Mouse (Mus musculus) lung, postnatal 0 days (tissue): Measurements from ENCODE around the gene Fam83g. TPM values are rescaled to one million over a fixed set of nuclear protein-coding genes. Genes with fewer than 3 reads are reported as not detected.
"Not testable (repeated sequence)": the region's sequence is repeated elsewhere in the genome, so short reads cannot be mapped to it uniquely, and the experiment has no call there.

ENCODE experiments used
- ATAC-seq: fragments of 200-750 bp; cut with Nextera tagmentation; 2 replicates; pipeline ENCODE4 v1.8.0; 2017; ENCODE audit warnings: moderate library complexity
- DNase-seq: peaks from one replicate; pipeline ENCODE4 v3.0.0-alpha.2; 2016; ENCODE audit warnings: low spot score
- H3K27ac ChIP-seq: fragments of 300-500 bp; sonication (generic); 2 replicates; pipeline ENCODE4 v1.5.1; 2014; ENCODE audit warnings: antibody characterized with exemption, mild to moderate bottlenecking, low read length, mixed read lengths
- H3K27me3 ChIP-seq: fragments of 300-500 bp; sonication (generic); replicated peaks from 2 replicates; pipeline ENCODE4 v1.6.1; 2014; ENCODE audit warnings: low read length, mixed read lengths; ENCODE audit not compliant: insufficient read depth
- H3K36me3 ChIP-seq: fragments of 300-500 bp; sonication (generic); 2 replicates; pipeline ENCODE4 v1.6.1; 2014; ENCODE audit warnings: low read length, mixed read lengths; ENCODE audit not compliant: insufficient read depth
- H3K4me1 ChIP-seq: fragments of 300-500 bp; sonication (generic); 2 replicates; pipeline ENCODE4 v1.6.1; 2014; ENCODE audit warnings: antibody characterized with exemption, low read depth, low read length, mixed read lengths; ENCODE audit not compliant: insufficient read depth
- H3K4me2 ChIP-seq: fragments of 300-500 bp; sonication (generic); replicated peaks from 2 replicates; pipeline ENCODE4 v1.6.1; 2014; ENCODE audit warnings: low read depth, mild to moderate bottlenecking, low read length, moderate library complexity, mixed read lengths
- H3K4me3 ChIP-seq: fragments of 300-500 bp; sonication (generic); 2 replicates; pipeline ENCODE4 v1.5.1; 2014; ENCODE audit warnings: low read depth, low read length
- H3K9ac ChIP-seq: fragments of 300-500 bp; sonication (generic); replicated peaks from 2 replicates; pipeline ENCODE4 v1.6.1; 2014; ENCODE audit warnings: low read depth, mild to moderate bottlenecking
- H3K9me3 ChIP-seq: fragments of 300-500 bp; sonication (generic); 2 replicates; pipeline ENCODE4 v1.6.1; 2016; ENCODE audit warnings: low read length, mixed read lengths
- CTCF ChIP-seq: IDR thresholded peaks from 2 replicates; pipeline ENCODE4 v1.5.1; 2016; ENCODE audit warnings: antibody characterized with exemption, mild to moderate bottlenecking
- EP300 ChIP-seq: IDR thresholded peaks from 2 replicates; pipeline ENCODE4 v1.6.1; 2016; ENCODE audit warnings: antibody characterized with exemption, mild to moderate bottlenecking, control low read depth
- WGBS: fragments of 180-500 bp; shearing (Covaris S2); extraction: QIAGEN DNeasy Blood & Tissue Kit; methylation state at CpG from one replicate; pipeline ENCODE4 v1.1.7; 2014; 5-methylcytosine and 5-hydroxymethylcytosine counted together
- polyA plus RNA-seq: library from polyadenylated mRNA; unstranded; fragments of >200 nt; fragmentation: Nextera tagmentation; extraction: Ambion mirVana; gene quantifications from 2 replicates; pipeline ENCODE4 v1.2.1, GENCODE M21; 2015

Gene Fam83g
- polyA plus RNA-seq, result 1.7 and 1.9 TPM in 2 replicates

GRCm38 (mm10) chr11:61683907-61684731 is at the start of gene Fam83g:
Gene Fam83g (plus strand): TSS chr11:61684091.
- H3K4me2 ChIP-seq, result peak within 1 kb of the TSS; percentile 68
- ATAC-seq (peak; percentile 93), DNase-seq (peak; percentile 79)
- 3% methylated on average over 65 of the region's 76 CpGs for WGBS
- peaks cover 9% of the 10 kb centered on the region; the same call in 1 of the 2 replicates for H3K4me1 ChIP-seq
- no peaks in the 10 kb centered on the region for H3K9me3 ChIP-seq
- peak within 1 kb of the TSS; percentile 32; the same call in 1 of the 2 replicates for H3K27ac ChIP-seq
- H3K4me3 ChIP-seq, result peak within 1 kb of the TSS; percentile 41
- peaks cover 22% of the 10 kb centered on the region; the same call in 1 of the 2 replicates for H3K27me3 ChIP-seq
- TF ChIP-seq EP300, result no peak
- TF ChIP-seq CTCF, result 0 out of 2 replicates have a peak, but pooled peaks have one; percentile 8
- no peaks in the 10 kb centered on the region for H3K36me3 ChIP-seq
- 0 out of 2 replicates have a peak within 1 kb of the TSS, but pooled peaks have one; percentile 3 for H3K9ac ChIP-seq

DNA sequence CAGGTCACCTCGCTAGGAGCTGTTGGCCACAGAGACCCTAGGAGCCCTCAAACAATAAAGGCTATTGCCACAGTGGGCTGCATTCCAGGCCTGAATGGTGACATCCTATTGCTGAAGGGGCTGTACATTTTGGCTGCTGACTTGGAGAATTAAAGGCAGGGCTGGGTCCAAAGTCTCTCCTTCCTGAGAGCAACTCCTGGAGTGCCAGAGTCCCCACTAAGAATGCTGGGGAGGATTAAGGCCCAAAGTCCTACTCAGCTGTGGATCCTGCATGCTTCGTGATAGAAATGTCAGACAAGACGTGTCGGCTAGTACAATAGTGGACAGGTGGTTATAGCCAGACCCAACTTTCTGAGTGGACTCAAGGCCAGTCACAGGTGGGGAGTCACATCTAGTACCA is 47.6 kb upstream of the Fam83g start:
- ATAC-seq, H3K36me3 ChIP-seq, H3K4me1 ChIP-seq, H3K9ac ChIP-seq, H3K27me3 ChIP-seq, H3K4me2 ChIP-seq, H3K27ac ChIP-seq, DNase-seq, H3K4me3 ChIP-seq, H3K9me3 ChIP-seq: not testable (repeated sequence)
- WGBS, result 100% methylated on average over 2 of the region's 4 CpGs

DNA sequence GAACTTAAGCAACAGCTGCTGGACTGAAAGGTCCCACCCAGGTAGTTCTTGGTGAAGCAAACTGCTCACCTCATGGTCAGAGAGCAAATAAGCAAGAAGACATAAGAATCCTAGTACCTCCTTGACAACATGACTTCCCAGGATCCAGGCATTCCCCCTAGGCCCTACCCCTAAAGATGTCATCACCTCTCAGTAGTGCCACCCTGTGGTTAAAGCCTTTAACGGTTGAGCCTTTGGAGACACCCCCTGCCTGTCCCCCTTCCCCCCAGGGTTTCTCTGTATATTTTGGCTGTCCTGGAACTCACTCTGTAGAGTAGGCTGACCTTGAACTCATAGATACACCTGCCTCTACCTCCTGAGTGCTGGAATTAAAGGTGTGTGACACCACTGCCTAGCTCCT is 46.5 kb upstream of the Fam83g start:
- Histone ChIP-seq H3K9ac (no peak overlapping the region), H3K27ac (no peak overlapping the region), H3K4me3 (no peak overlapping the region), H3K4me2 (no peak overlapping the region), H3K9me3 (no peaks in the 10 kb centered on the region), H3K27me3 (no peaks in the 10 kb centered on the region), H3K36me3 (no peaks in the 10 kb centered on the region), H3K4me1 (no peaks in the 10 kb centered on the region)
- ATAC-seq, result no peak
- no peak for DNase-seq
- peak; percentile 28 for TF ChIP-seq CTCF
- TF ChIP-seq EP300, result no peak
- 50% methylated on average over 1 of the region's 1 CpGs for WGBS

DNA sequence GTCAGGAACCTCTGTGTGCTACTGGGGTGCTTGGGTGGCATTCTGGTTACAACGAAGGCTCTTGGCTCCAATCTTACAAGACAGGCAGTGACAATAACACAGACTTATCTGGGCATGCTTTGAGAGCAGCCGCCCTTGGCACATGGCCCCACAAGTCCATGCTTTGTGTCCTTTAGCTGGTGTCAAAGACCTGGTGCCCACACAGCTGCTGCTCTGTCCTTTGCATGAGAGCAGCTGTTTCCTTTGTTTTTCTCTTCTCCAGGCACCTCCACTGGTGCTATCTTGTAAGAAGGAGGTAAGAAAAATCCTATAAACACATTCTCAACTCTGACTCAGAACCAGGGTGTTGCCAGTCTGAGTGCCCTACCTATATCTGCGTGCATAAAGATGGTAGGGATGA is 46.0 kb upstream of the Fam83g start:
- H3K27me3 ChIP-seq, result no peaks in the 10 kb centered on the region
- no peaks in the 10 kb centered on the region for H3K36me3 ChIP-seq
- H3K9me3 ChIP-seq, result no peaks in the 10 kb centered on the region
- no peak overlapping the region for H3K9ac ChIP-seq
- no peaks in the 10 kb centered on the region for H3K4me1 ChIP-seq
- 80% methylated on average over 3 of the region's 3 CpGs for WGBS
- no peak; the same call in 1 of the 2 replicates for ATAC-seq
- H3K27ac ChIP-seq, result no peak overlapping the region
- TF ChIP-seq CTCF, result no peak
- TF ChIP-seq EP300, result 0 out of 2 replicates have a peak, but pooled peaks have one; percentile 20
- no peak for DNase-seq
- no peak overlapping the region for H3K4me2 ChIP-seq
- H3K4me3 ChIP-seq, result no peak overlapping the region

DNA sequence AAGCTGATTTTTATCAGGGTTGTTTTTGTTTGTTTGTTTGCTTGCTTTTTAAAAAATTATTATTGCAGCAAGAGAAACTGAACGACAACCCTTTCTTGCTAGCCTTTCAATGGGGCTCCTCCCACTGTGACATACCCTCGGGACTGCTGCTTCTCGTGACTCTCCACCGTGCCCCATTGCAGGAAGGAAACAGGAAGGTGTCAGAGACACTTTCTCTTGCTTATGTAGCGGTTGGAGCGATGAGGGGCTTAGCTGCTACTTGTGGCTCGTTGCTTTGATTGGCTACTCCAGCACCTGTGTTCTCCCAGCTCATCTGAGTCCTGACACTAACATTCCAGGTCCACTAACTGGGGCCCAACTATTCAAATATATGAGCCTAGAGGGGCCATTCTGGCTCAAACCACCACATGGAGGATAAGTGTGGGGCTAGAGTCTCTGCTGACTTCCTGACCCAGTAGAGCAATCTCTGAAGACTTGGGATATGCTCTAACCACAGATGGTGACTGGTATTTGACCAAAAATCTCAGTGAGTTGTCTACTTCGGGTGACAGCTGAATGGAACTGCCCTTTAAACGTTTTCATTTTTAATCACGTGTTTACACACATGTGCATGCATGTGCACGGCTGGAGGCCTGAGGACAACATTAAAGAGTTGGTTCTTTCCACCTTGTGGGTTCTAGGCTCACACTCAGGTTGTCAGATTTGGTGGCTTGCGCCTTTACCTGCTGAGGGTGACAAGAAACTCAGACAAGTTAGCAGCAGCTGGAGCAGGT is 44.9 kb upstream of the Fam83g start:
- DNase-seq (no peak), ATAC-seq (no peak)
- H3K36me3 ChIP-seq, result no peaks in the 10 kb centered on the region
- H3K4me3 ChIP-seq, result no peak overlapping the region
- H3K4me1 ChIP-seq, result no peaks in the 10 kb centered on the region
- WGBS, result 54% methylated on average over 12 of the region's 12 CpGs
- no peaks in the 10 kb centered on the region for H3K27me3 ChIP-seq
- no peak overlapping the region for H3K27ac ChIP-seq
- TF ChIP-seq CTCF (no peak), EP300 (no peak)
- no peak overlapping the region for H3K4me2 ChIP-seq
- H3K9ac ChIP-seq, result no peak overlapping the region
- H3K9me3 ChIP-seq, result no peaks in the 10 kb centered on the region

DNA sequence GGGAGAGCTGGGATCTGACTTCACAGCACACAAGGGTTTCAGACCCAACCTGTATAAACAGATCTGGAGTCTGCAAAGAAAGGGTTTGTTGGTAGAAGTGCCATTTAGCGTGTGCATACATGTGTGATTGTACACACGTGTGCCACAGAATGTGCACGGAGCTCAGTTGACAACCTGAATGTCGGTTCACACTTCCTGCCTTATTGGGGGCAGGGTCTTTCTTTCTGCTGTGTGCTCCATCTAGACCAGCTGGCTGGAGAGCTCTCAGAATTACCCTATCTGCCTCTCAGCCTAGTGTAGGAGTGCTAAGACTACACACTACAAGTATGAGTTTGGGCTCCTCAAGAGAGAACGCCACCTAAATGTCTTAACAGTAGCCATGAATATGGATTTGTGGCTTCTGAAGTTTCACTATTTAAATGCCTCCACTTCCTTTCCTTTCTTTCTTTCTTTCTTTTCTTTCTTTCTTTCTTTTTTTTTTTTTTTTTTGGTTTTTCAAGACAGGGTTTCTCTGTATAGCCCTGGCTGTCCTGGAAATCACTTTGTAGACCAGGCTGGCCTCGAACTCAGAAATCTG is 44.2 kb upstream of the Fam83g start:
- H3K36me3 ChIP-seq, result no peaks in the 10 kb centered on the region
- H3K4me1 ChIP-seq, result no peaks in the 10 kb centered on the region
- WGBS, result 67% methylated on average over 6 of the region's 6 CpGs
- no peaks in the 10 kb centered on the region for H3K9me3 ChIP-seq
- no peak overlapping the region for H3K4me2 ChIP-seq
- no peak overlapping the region for H3K27ac ChIP-seq
- TF ChIP-seq CTCF (no peak), EP300 (no peak)
- no peak overlapping the region for H3K4me3 ChIP-seq
- no peak overlapping the region for H3K9ac ChIP-seq
- ATAC-seq, result no peak
- no peaks in the 10 kb centered on the region for H3K27me3 ChIP-seq
- no peak for DNase-seq

DNA sequence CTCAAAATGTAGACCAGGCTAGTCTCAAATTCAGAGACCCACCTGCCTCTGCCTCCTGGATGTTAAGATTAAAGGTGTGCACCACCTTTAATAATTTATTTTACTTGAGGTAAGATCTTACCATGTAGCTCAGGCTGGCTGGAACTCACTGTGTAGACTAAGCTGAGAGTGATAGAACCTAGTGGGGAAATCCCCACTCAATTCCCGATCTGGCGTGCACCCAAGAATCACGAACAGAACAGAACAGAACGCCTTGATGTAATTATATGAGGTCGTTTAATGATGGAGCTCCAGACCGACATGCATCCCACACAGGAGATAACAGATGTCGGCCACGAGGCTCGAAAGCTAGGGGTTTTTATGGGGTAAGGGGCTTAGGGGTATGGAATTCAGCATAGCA is 43.3 kb upstream of the Fam83g start:
- not testable (repeated sequence) for H3K27ac ChIP-seq, H3K4me1 ChIP-seq, DNase-seq, ATAC-seq, H3K9ac ChIP-seq, H3K27me3 ChIP-seq, H3K4me3 ChIP-seq, H3K36me3 ChIP-seq, H3K4me2 ChIP-seq, H3K9me3 ChIP-seq
- WGBS, result 45% methylated on average over 9 of the region's 9 CpGs
